Mouse (Mus musculus) heart, embryonic 12.5 days (tissue): ENCODE measurements at regions not wholly inside any gene's neighbourhood (a gene's known extent, or its start where the extent isn't known, plus 50 kb on each side); places are given as distances from the start of the nearest gene placed in this dataset.

Experiments
- ATAC-seq: fragments of 200-750 bp; cut with Nextera tagmentation; 2 replicates; pipeline ENCODE4 v1.8.0; 2017; ENCODE audit warnings: moderate TSS enrichment, moderate library complexity; ENCODE audit not compliant: insufficient number of reproducible peaks, low FRiP score
- H3K27ac ChIP-seq: fragments of 300-500 bp; sonication (generic); 2 replicates; pipeline ENCODE4 v1.5.1; 2016; ENCODE audit warnings: mild to moderate bottlenecking, moderate library complexity; ENCODE audit not compliant: poor library complexity, severe bottlenecking
- H3K27me3 ChIP-seq: fragments of 300-500 bp; sonication (generic); replicated peaks from 2 replicates; pipeline ENCODE4 v1.6.1; 2016; ENCODE audit warnings: mild to moderate bottlenecking, moderate library complexity
- H3K36me3 ChIP-seq: fragments of 300-500 bp; sonication (generic); 2 replicates; pipeline ENCODE4 v1.6.1; 2016; ENCODE audit warnings: mild to moderate bottlenecking, moderate library complexity
- H3K4me1 ChIP-seq: fragments of 300-500 bp; sonication (generic); replicated peaks from 2 replicates; pipeline ENCODE4 v1.6.1; 2016; ENCODE audit warnings: mild to moderate bottlenecking
- H3K4me2 ChIP-seq: fragments of 300-500 bp; sonication (generic); 2 replicates; pipeline ENCODE4 v1.6.1; 2016; ENCODE audit warnings: mild to moderate bottlenecking, moderate library complexity
- H3K4me3 ChIP-seq: fragments of 300-500 bp; sonication (generic); 2 replicates; pipeline ENCODE4 v1.5.1; 2016; ENCODE audit warnings: mild to moderate bottlenecking
- H3K9ac ChIP-seq: fragments of 300-500 bp; sonication (generic); 2 replicates; pipeline ENCODE4 v1.6.1; 2016; ENCODE audit warnings: mild to moderate bottlenecking, moderate library complexity
- H3K9me3 ChIP-seq: fragments of 300-500 bp; sonication (generic); replicated peaks from 2 replicates; pipeline ENCODE4 v1.6.1; 2016; ENCODE audit warnings: mild to moderate bottlenecking, moderate library complexity
- WGBS: fragments of 180-500 bp; shearing (Covaris S2); methylation state at CpG from one replicate; pipeline ENCODE4 v1.1.7; 2016; 5-methylcytosine and 5-hydroxymethylcytosine counted together

DNA sequence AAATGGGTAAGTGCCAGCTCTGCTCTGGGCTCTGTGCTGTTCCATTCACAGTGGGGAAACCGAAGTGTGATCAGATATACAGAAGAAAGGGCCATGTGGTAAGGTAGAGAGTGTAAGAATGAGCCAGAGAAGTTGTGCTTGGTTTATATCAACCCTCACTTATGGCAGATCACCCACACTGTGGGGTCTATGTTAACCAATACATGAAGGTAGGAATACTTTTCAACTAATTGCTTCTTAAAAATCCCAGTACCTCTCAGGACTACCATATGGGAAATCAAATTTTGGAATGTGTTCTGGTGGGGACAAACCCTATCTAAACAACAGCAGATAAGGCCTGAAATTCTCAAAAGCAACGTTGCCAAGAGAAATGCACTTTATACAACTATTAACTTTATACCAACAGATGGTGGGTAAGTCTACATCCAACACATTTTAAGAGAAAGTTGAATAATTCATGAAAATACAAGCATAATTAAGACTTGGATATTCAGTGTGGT lies 314.7 kb upstream of the 2610001J05Rik start:
- Histone ChIP-seq H3K4me1 (no peaks in the 10 kb centered on the region), H3K4me3 (no peak overlapping the region), H3K27ac (no peak overlapping the region), H3K9ac (no peak overlapping the region), H3K36me3 (no peaks in the 10 kb centered on the region), H3K4me2 (no peak overlapping the region), H3K27me3 (no peaks in the 10 kb centered on the region), H3K9me3 (peaks cover 6% of the 10 kb centered on the region)
- ATAC-seq = no peak
- WGBS = 48% methylated on average over 2 of the region's 2 CpGs

DNA sequence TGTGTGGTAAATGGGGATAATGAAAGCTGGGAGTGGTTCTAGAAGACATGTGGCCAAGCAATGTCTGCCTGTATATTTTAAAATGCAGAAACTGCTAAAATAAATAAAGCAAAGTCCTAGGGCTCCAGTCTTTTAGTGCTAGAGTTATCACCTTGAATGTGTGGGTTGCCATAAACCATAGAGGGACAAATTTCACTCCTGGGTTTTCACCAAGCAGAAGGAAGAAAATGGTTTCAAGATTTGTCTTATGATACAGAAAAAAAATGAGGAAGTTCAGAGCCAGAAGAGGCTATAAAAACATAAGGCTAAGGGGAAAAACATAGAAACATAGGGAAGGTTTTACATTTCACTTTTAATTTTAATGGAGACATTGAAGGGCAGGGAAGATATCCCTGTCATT lies 276.1 kb upstream of the 2610001J05Rik start:
- Histone ChIP-seq H3K4me3 (no peak overlapping the region), H3K4me2 (peak overlapping the region; percentile 33; the same call in 1 of the 2 replicates)

DNA sequence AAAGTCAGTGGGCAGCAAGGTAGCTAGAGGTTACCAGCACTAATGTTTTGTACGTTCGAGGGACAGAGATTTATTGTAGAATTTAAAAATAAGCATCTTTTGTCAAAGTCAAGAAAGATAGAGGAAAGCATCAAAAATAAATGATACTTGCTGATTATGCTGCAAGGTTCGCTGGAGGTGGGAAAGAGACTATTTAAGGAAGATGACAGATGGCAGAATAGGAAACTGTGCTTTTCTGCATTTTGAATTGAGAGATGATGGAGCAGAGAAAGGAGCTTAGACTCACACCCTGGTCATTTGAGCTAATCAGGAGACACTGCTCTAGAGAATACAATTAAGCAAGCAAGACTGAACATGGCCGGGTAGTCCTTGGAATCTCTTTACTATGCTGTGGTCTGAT lies 275.1 kb upstream of the 2610001J05Rik start:
- no peaks in the 10 kb centered on the region for H3K27me3 ChIP-seq
- 79% methylated on average over 4 of the region's 4 CpGs for WGBS
- peaks cover 4% of the 10 kb centered on the region; the same call in 1 of the 2 replicates for H3K4me1 ChIP-seq
- no peak overlapping the region for H3K9ac ChIP-seq
- no peak for ATAC-seq
- no peaks in the 10 kb centered on the region for H3K9me3 ChIP-seq
- H3K36me3 ChIP-seq = no peaks in the 10 kb centered on the region
- no peak overlapping the region for H3K4me2 ChIP-seq
- H3K4me3 ChIP-seq = no peak overlapping the region
- no peak overlapping the region for H3K27ac ChIP-seq

More for the DNA sequence above, 276.1 kb upstream of the 2610001J05Rik start:
- Histone ChIP-seq H3K36me3 (no peaks in the 10 kb centered on the region), H3K9me3 (no peaks in the 10 kb centered on the region), H3K9ac (no peak overlapping the region), H3K27me3 (no peaks in the 10 kb centered on the region), H3K4me1 (peaks cover 4% of the 10 kb centered on the region; the same call in 1 of the 2 replicates), H3K27ac (peak overlapping the region; percentile 51; the same call in 1 of the 2 replicates)
- ATAC-seq = no peak

DNA sequence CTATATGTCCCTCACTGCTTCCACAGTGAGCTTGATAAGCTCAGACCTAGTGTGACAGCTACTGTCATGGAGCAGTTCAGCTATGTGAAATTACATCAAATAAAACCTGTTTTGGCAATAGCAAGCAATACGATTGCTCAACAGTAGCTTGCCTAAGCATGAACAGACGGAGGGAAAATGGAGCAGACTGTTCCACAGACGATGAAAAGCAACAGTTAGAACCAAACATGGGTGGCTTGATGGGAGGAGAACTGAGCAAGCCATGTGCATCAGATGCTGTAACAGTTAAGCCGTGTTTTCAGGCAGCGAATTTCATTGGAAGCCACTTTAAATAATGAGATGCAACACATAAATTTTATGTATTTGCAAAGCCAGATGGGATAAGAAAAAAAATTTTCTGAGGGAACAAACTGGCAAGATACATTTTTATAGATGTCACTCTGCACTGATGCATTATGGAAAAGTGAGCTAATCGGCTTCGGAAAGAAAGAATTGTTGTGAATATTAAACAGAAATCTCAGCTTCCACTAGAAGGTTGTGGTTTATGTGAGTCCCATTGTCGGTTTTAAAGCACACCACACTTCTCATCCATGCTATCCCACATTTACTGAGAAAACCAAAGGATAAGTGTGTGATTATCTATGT lies 270.9 kb upstream of the 2610001J05Rik start:
- WGBS = 79% methylated on average over 8 of the region's 8 CpGs
- Histone ChIP-seq H3K4me3 (no peak overlapping the region), H3K9ac (no peak overlapping the region), H3K9me3 (no peaks in the 10 kb centered on the region), H3K27me3 (no peaks in the 10 kb centered on the region), H3K36me3 (no peaks in the 10 kb centered on the region), H3K4me2 (no peak overlapping the region), H3K27ac (no peak overlapping the region), H3K4me1 (no peaks in the 10 kb centered on the region)
- no peak for ATAC-seq

DNA sequence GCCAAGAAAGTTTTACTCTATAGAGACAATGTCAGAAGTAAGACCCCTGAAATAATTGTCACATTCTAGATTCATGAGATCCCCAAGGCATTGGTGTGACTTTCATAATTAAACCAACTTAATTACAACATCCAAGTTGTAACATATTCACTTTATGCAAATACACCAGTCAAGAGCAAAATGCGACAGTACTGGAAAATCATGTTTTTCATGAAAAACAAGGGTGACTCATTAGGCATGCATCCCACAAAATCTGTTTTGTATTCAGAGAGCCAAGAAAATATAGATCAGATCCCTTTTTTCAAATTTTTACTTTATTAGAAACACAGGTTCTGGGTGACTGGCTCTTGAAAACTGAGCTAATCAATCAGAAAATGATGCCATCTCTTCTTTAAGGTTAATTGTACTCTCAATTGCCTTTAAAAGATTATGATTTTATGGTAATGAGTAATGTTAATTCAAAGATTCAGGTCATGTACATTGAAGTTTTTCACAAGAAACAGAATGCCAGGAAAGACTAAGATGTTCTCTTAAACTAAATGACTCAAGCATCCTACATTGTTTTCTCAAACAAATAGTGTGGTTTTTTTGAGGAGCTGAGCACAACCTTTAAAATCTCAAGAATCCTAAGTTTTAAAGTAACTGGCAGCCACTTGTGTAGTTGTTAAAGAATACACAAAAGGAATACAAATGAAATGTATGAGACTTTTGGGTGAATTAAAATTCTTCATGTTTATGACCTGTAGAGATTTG lies 259.2 kb upstream of the 2610001J05Rik start:
- no peak overlapping the region for H3K4me3 ChIP-seq
- no peak overlapping the region for H3K4me2 ChIP-seq
- no peaks in the 10 kb centered on the region for H3K9me3 ChIP-seq
- H3K4me1 ChIP-seq = no peaks in the 10 kb centered on the region
- H3K9ac ChIP-seq = no peak overlapping the region
- no peaks in the 10 kb centered on the region for H3K27me3 ChIP-seq
- no peaks in the 10 kb centered on the region for H3K36me3 ChIP-seq
- no peak for ATAC-seq
- H3K27ac ChIP-seq = no peak overlapping the region
- 69% methylated on average over 1 of the region's 1 CpGs for WGBS

DNA sequence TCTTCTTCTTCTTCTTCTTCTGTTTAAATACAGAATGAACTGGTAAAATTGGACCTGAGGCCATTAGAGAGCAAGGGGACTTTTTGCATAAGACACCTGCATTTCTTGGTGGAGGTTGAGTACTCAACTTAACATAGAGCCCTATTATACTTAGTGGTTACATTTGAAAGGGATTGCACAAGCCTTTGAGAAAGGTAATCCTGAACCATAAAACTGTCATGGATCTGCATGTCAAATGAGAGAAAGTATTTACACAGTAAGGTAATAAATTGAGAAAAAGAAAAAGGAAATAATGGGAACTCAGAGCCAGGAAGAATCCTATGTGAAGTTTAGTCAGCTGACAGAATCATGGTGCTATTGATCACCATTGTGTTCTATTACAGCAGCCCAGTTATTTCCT lies 258.1 kb upstream of the 2610001J05Rik start:
- ATAC-seq = no peak
- no peaks in the 10 kb centered on the region for H3K9me3 ChIP-seq
- H3K4me3 ChIP-seq = no peak overlapping the region
- no peaks in the 10 kb centered on the region for H3K36me3 ChIP-seq
- H3K27me3 ChIP-seq = no peaks in the 10 kb centered on the region
- H3K4me1 ChIP-seq = no peaks in the 10 kb centered on the region
- no peak overlapping the region for H3K9ac ChIP-seq
- no peak overlapping the region for H3K27ac ChIP-seq
- H3K4me2 ChIP-seq = no peak overlapping the region

DNA sequence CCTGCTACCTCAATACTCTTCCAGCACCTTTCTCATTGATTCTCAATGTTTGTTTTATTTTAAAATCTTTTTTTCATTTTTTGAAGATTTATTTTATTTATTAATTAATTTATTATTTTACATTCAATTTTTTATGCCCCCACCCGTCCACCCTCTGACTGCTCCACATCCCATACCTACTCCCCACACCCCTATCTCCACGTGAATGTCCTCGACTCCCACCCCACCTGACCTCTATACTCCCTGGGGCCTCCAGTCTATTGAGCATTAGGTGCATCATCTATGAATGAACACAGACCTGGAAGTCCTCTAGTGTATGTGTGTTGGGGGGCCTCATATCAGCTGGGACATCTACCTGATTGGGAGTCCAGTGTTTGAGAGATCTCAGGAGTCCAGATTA lies 251.0 kb upstream of the 2610001J05Rik start:
- Histone ChIP-seq H3K27ac (no peak overlapping the region), H3K9me3 (no peaks in the 10 kb centered on the region)
- ATAC-seq = no peak

DNA sequence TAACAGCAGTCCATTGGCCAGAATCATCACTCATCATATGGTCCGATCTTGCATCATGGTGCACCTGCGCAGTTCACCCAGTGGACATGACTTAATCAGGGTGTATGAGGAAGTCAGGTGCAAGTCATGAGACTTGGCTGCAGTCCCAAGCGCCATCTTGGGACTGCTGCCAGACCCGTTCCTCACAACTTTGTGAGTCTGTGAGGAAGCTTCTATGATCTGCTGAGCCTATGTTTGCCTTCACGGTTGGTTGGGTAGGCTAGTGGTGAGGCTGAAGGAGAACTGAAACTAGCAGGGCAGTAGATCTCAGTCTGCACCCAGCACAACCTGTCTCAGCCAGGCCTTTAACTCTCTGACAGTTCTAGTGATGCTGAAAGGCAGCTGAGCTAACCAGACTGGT lies 250.2 kb upstream of the 2610001J05Rik start:
- H3K9me3 ChIP-seq = no peaks in the 10 kb centered on the region
- H3K4me3 ChIP-seq = no peak overlapping the region
- no peak for ATAC-seq
- peaks cover 14% of the 10 kb centered on the region for H3K4me1 ChIP-seq
- H3K4me2 ChIP-seq = no peak overlapping the region
- WGBS = 90% methylated on average over 5 of the region's 5 CpGs
- no peaks in the 10 kb centered on the region for H3K36me3 ChIP-seq
- H3K27ac ChIP-seq = 0 out of 2 replicates have a peak overlapping the region, but pooled peaks have one; percentile 47
- H3K27me3 ChIP-seq = no peaks in the 10 kb centered on the region
- no peak overlapping the region for H3K9ac ChIP-seq

More for the DNA sequence above, 251.0 kb upstream of the 2610001J05Rik start:
- WGBS = 80% methylated on average over 3 of the region's 3 CpGs
- H3K27me3 ChIP-seq = no peaks in the 10 kb centered on the region
- H3K9ac ChIP-seq = no peak overlapping the region
- H3K4me3 ChIP-seq = no peak overlapping the region
- no peak overlapping the region for H3K4me2 ChIP-seq
- peaks cover 14% of the 10 kb centered on the region for H3K4me1 ChIP-seq
- H3K36me3 ChIP-seq = no peaks in the 10 kb centered on the region

DNA sequence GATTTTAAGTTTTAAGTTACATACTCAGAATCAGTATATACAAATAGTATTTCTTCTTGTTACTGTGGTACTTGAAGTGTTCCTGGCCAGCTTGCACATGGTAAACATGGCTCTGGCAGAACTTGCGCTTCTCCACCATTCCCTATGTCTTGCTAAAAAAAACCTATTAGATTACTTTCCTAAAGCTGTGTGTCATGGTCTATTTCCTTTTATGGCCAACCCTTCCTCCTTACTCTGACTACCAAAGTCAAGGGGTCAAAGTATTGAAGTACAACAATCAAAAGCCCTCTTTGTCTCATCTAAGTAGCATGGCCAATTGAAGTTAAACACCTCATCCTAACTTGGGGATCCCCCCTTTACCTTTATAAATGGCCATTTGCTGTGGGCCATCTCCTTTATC lies 223.6 kb upstream of the 2610001J05Rik start:
- H3K4me3 ChIP-seq = no peak overlapping the region
- no peak overlapping the region for H3K27ac ChIP-seq
- ATAC-seq = no peak
- no peaks in the 10 kb centered on the region for H3K36me3 ChIP-seq
- H3K4me1 ChIP-seq = no peaks in the 10 kb centered on the region
- H3K4me2 ChIP-seq = no peak overlapping the region
- no peaks in the 10 kb centered on the region for H3K9me3 ChIP-seq
- H3K9ac ChIP-seq = no peak overlapping the region
- whole genome bisulfite sequencing = 74% methylated on average over 1 of the region's 1 CpGs
- H3K27me3 ChIP-seq = no peaks in the 10 kb centered on the region

DNA sequence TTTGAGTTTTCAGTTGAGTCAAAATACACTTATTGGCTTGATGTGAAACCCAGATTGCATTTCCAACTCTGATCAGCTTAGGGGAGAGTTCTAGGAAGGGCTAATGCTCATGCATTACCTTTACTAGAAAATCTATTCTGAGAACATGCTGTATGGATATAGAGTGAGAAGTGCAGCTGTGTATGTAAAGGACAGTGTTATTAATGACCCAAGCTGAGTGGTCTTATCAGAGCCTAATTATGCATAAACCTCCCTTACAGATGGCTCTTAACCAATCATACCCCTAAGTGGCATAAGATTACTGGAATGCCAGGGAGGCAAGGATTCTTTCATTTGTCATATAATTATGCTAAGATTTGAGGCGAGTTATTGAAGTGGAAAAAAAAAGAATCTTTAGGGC lies 210.6 kb upstream of the 2610001J05Rik start:
- no peak overlapping the region for H3K9ac ChIP-seq
- 53% methylated on average over 1 of the region's 1 CpGs for WGBS

DNA sequence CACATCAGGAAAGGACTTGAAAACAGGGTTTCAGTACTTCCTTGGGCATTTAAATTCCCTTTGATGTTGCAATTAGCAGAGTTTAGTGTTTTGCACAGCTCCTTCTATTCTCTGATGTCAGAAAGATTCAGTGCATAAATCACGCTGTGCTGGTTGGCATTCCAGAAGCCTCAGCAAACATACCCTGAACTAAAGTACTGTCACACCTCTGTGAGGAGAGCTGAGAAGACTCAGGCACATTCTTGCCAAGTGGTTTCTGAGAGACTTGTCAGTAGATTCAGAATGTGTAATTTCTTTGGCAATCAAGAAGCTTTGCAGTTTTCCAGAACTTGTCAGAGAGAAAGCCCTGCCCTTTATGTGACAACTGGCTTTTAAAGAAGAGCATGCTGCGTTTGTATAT lies 192.4 kb upstream of the 2610001J05Rik start:
- Histone ChIP-seq H3K27ac (no peak overlapping the region), H3K4me1 (no peaks in the 10 kb centered on the region), H3K4me3 (no peak overlapping the region), H3K9me3 (no peaks in the 10 kb centered on the region), H3K36me3 (no peaks in the 10 kb centered on the region), H3K9ac (no peak overlapping the region), H3K4me2 (no peak overlapping the region), H3K27me3 (no peaks in the 10 kb centered on the region)
- no peak for ATAC-seq
- WGBS = 56% methylated on average over 2 of the region's 2 CpGs

More for the DNA sequence above, 210.6 kb upstream of the 2610001J05Rik start:
- no peak overlapping the region for H3K4me2 ChIP-seq
- ATAC-seq = no peak
- no peaks in the 10 kb centered on the region for H3K4me1 ChIP-seq
- H3K4me3 ChIP-seq = no peak overlapping the region
- H3K27ac ChIP-seq = no peak overlapping the region
- no peaks in the 10 kb centered on the region for H3K9me3 ChIP-seq
- no peaks in the 10 kb centered on the region for H3K27me3 ChIP-seq
- no peaks in the 10 kb centered on the region for H3K36me3 ChIP-seq
